Mouse (Mus musculus) Patski (cell line): Measurements from ENCODE around the gene Zfyve21. TPM values are rescaled to one million over a fixed set of nuclear protein-coding genes. Genes with fewer than 3 reads are reported as not detected.

Experiments used
- ATAC-seq: fragments of 100-300 bp; one replicate; pipeline ENCODE4 v1.8.0; 2021
- CTCF ChIA-PET: fragments of 350-600 bp; sonication (Branson Sonifier 250); formaldehyde crosslinking; loops from one replicate; lab custom pipeline; 2022; ENCODE audit warnings: inconsistent platforms; lab: Charles Lee
- POLR2A ChIA-PET: fragments of 350-600 bp; sonication (Branson Sonifier 250); formaldehyde crosslinking; loops from one replicate; lab custom pipeline; 2022; ENCODE audit warnings: antibody characterized with exemption, inconsistent platforms; lab: Charles Lee
- DNase-seq: peaks from one replicate; pipeline ENCODE4 v3.0.0-alpha.2; 2011; ENCODE audit warnings: low read depth, low spot score
- H3K27me3 ChIP-seq: fragments of 371-371 bp; one replicate; pipeline ENCODE4 v1.5.1; 2021
- CTCF ChIP-seq: fragments of 100-300 bp; IDR thresholded peaks from one replicate; pipeline ENCODE4 v1.5.1; 2021
- in situ Hi-C: fragments of 300-500 bp; cut with MboI; formaldehyde crosslinking; loops from 3 replicates; pipeline ENCODE4 v1.11.1; 2018; ENCODE audit warnings: low pct_unique_long_range_greater_than_20kb, mixed read lengths
- polyA plus RNA-seq: library from polyadenylated mRNA; unstranded; gene quantifications from one replicate; pipeline ENCODE4 v1.2.3, GENCODE M21; 2021

Zfyve21 gene
- polyA plus RNA-seq, 1 experiment from 2014 or later: 42.1 TPM

- ATAC-seq (no peak), DNase-seq (no peak)
- in situ Hi-C loops: no loop called here
- ChIA-PET POLR2A (no interaction called here), CTCF (interaction anchor here (0.8 kb wide), 1 partner anchor 129 kb away, joined by 3 read pairs; no protein-coding TSS in a partner anchor)
- no peaks in the 10 kb centered on the region for H3K27me3 ChIP-seq
- no peak for TF ChIP-seq CTCF
Observed at GRCm38 (mm10) chr12:111872079-111872478, 58.1 kb downstream of the Zfyve21 start.

GRCm38 (mm10) chr12:111874601-111875140, 60.7 kb downstream of the Zfyve21 start:
- no peak for TF ChIP-seq CTCF
- ChIA-PET POLR2A (no interaction called here), CTCF (no interaction called here)
- no peaks in the 10 kb centered on the region for H3K27me3 ChIP-seq
- ATAC-seq (no peak), DNase-seq (no peak)
- in situ Hi-C loops: loop anchor here (5.0 kb wide), 2 partner anchors 78 to 213 kb away; no protein-coding TSS in a partner anchor

GRCm38 (mm10) chr12:111875499-111875898, 61.5 kb downstream of the Zfyve21 start:
- in situ Hi-C loops: loop anchor here (5.0 kb wide), 2 partner anchors 77 to 212 kb away; no protein-coding TSS in a partner anchor
- ATAC-seq (no peak), DNase-seq (no peak)
- CTCF ChIA-PET: no interaction called here
- H3K27me3 ChIP-seq: no peaks in the 10 kb centered on the region
- POLR2A ChIA-PET: no interaction called here
- TF ChIP-seq CTCF: no peak

GRCm38 (mm10) chr12:111878213-111878612, 64.2 kb downstream of the Zfyve21 start:
- ChIA-PET CTCF (no interaction called here), POLR2A (no interaction called here)
- peak; percentile 69 for TF ChIP-seq CTCF
- in situ Hi-C loops: loop anchor here (5.0 kb wide), 2 partner anchors 74 to 209 kb away; no protein-coding TSS in a partner anchor
- peak; percentile 28 for DNase-seq
- ATAC-seq: no peak
- no peaks in the 10 kb centered on the region for H3K27me3 ChIP-seq

Other genes with a start within 250 kb of the Zfyve21 start
- 85.4 TPM for gene Mark3, start 239.6 kb upstream of the Zfyve21 start, polyA plus RNA-seq
- gene Ckb, start 141.8 kb upstream of the Zfyve21 start, polyA plus RNA-seq: 69.4 TPM
- 12.9 TPM for gene Trmt61a, start 136.1 kb upstream of the Zfyve21 start, polyA plus RNA-seq
- gene Bag5, start 100.9 kb upstream of the Zfyve21 start, polyA plus RNA-seq: 40.1 TPM
- gene Apopt1, start 100.9 kb upstream of the Zfyve21 start, polyA plus RNA-seq: 36.7 TPM
- gene Klc1, start 55.3 kb upstream of the Zfyve21 start, polyA plus RNA-seq: 110 TPM
- 4.1 TPM for gene Xrcc3, start 297 bp upstream of the Zfyve21 start, polyA plus RNA-seq
- gene Ppp1r13b, start 93.9 kb downstream of the Zfyve21 start, polyA plus RNA-seq: 6.9 TPM
- 472 TPM for gene Atp5mpl, start 152.8 kb downstream of the Zfyve21 start, polyA plus RNA-seq
- gene Tdrd9, start 157.4 kb downstream of the Zfyve21 start, polyA plus RNA-seq: 0.21 TPM
- gene Rd3l, start 167.1 kb downstream of the Zfyve21 start, polyA plus RNA-seq: not detected